Mouse (Mus musculus) hindbrain, embryonic 13.5 days (tissue): ENCODE results near the gene Msn. TPM values are rescaled to one million over a fixed set of nuclear protein-coding genes. Genes with fewer than 3 reads are reported as not detected.
"Not testable (repeated sequence)": the region's sequence is repeated elsewhere in the genome, so short reads cannot be mapped to it uniquely, and the experiment has no call there.

Experiments used
- ATAC-seq: fragments of 200-750 bp; cut with Nextera tagmentation; 2 replicates; pipeline ENCODE4 v1.8.0; 2017; ENCODE audit warnings: moderate TSS enrichment; ENCODE audit not compliant: low FRiP score
- H3K27ac ChIP-seq: fragments of 300-500 bp; sonication (generic); 2 replicates; pipeline ENCODE4 v1.5.1; 2015; ENCODE audit warnings: inconsistent platforms, mild to moderate bottlenecking, moderate library complexity
- H3K27me3 ChIP-seq: fragments of 300-500 bp; sonication (generic); 2 replicates; pipeline ENCODE4 v1.6.1; 2015; ENCODE audit warnings: mild to moderate bottlenecking, inconsistent platforms
- H3K36me3 ChIP-seq: fragments of 300-500 bp; sonication (generic); 2 replicates; pipeline ENCODE4 v1.6.1; 2015; ENCODE audit warnings: mild to moderate bottlenecking, inconsistent platforms
- H3K4me1 ChIP-seq: fragments of 300-500 bp; sonication (generic); replicated peaks from 2 replicates; pipeline ENCODE4 v1.6.1; 2015; ENCODE audit warnings: inconsistent platforms
- H3K4me2 ChIP-seq: fragments of 300-500 bp; sonication (generic); 2 replicates; pipeline ENCODE4 v1.6.1; 2015; ENCODE audit warnings: inconsistent platforms, mild to moderate bottlenecking, moderate library complexity
- H3K4me3 ChIP-seq: fragments of 300-500 bp; sonication (generic); 2 replicates; pipeline ENCODE4 v1.5.1; 2015; ENCODE audit warnings: mild to moderate bottlenecking, inconsistent platforms
- H3K9ac ChIP-seq: fragments of 300-500 bp; sonication (generic); 2 replicates; pipeline ENCODE4 v1.6.1; 2015; ENCODE audit warnings: mild to moderate bottlenecking, inconsistent platforms
- H3K9me3 ChIP-seq: fragments of 300-500 bp; sonication (generic); 2 replicates; pipeline ENCODE4 v1.6.1; 2016; ENCODE audit warnings: inconsistent platforms
- WGBS: fragments of 180-500 bp; shearing (Covaris S2); methylation state at CpG from one replicate; pipeline ENCODE4 v1.1.7; 2015; 5-methylcytosine and 5-hydroxymethylcytosine counted together
- polyA plus RNA-seq: library from polyadenylated mRNA; unstranded; fragments of >200 nt; fragmentation: Nextera tagmentation; extraction: Ambion mirVana; gene quantifications from 2 replicates; pipeline ENCODE4 v1.2.1, GENCODE M21; 2015

Msn gene
- polyA plus RNA-seq, 1 experiment from 2014 or later = 48.9 TPM

DNA sequence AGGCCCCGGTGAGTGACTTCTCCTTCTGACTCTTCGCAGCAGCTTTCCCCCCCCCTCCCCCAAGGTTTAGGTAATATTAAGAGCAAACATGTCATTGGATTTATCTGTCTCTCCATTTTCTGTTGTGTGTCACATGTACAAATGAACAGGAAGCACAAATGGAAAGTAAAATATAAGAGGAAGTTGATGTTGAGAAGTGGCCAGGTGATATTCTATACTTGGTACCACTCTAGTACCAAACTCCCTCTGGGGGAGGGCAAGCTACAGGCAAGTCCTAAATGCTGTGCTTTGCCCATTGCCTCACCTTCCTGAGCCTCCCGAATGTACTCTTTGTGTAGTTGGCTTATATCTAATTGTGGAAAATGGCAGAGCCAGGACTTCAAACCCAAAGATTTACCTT, 62.1 kb downstream of the Msn start:
- Histone ChIP-seq H3K4me2 (no peak overlapping the region), H3K4me3 (no peak overlapping the region), H3K36me3 (no peaks in the 10 kb centered on the region), H3K9me3 (no peaks in the 10 kb centered on the region), H3K9ac (no peak overlapping the region), H3K27ac (no peak overlapping the region), H3K27me3 (no peaks in the 10 kb centered on the region), H3K4me1 (no peaks in the 10 kb centered on the region)
- 98% methylated on average over 3 of the region's 3 CpGs for WGBS
- ATAC-seq = no peak

DNA sequence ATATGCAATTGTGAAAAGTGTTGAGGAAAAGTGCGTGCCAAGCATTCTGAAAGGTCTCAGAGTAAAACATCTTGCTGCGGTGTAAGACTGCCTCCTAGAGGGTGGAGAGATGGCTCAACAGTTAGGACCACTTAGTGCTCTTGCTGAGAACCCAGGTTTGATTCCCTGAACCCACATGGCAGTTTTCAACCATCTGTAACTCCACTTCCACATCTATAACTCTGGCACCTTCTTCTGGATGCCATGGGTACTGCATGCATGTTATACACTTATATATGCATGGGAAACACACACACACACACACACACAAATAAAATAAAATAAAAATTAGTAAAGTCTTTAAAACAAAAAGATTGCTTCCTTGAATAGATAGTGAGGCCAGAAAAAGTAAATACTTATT, 66.7 kb downstream of the Msn start:
- Histone ChIP-seq H3K9ac (no peak overlapping the region), H3K27ac (no peak overlapping the region), H3K27me3 (no peaks in the 10 kb centered on the region), H3K4me2 (no peak overlapping the region), H3K4me3 (no peak overlapping the region), H3K4me1 (no peaks in the 10 kb centered on the region), H3K36me3 (no peaks in the 10 kb centered on the region), H3K9me3 (no peaks in the 10 kb centered on the region)
- no peak for ATAC-seq
- WGBS = 79% methylated on average over 2 of the region's 2 CpGs

- no peak for ATAC-seq
- Histone ChIP-seq H3K9ac (no peak overlapping the region), H3K4me2 (no peak overlapping the region), H3K4me1 (no peaks in the 10 kb centered on the region), H3K27ac (no peak overlapping the region), H3K36me3 (no peaks in the 10 kb centered on the region), H3K9me3 (no peaks in the 10 kb centered on the region), H3K4me3 (no peak overlapping the region), H3K27me3 (no peaks in the 10 kb centered on the region)
- 87% methylated on average over 2 of the region's 2 CpGs for WGBS
These were observed 76.0 kb downstream of the Msn start for GRCm38 (mm10) chrX:96171645-96172388.

- Histone ChIP-seq H3K4me2 (no peak overlapping the region), H3K27ac (no peak overlapping the region), H3K9ac (no peak overlapping the region), H3K36me3 (no peaks in the 10 kb centered on the region), H3K4me3 (no peak overlapping the region), H3K9me3 (no peaks in the 10 kb centered on the region), H3K27me3 (no peaks in the 10 kb centered on the region), H3K4me1 (no peaks in the 10 kb centered on the region)
- 0 out of 2 replicates have a peak, but pooled peaks have one; percentile 32 for ATAC-seq
- WGBS = 14% methylated on average over 1 of the region's 1 CpGs
These were observed 82.6 kb downstream of the Msn start for GRCm38 (mm10) chrX:96178437-96178836.

DNA sequence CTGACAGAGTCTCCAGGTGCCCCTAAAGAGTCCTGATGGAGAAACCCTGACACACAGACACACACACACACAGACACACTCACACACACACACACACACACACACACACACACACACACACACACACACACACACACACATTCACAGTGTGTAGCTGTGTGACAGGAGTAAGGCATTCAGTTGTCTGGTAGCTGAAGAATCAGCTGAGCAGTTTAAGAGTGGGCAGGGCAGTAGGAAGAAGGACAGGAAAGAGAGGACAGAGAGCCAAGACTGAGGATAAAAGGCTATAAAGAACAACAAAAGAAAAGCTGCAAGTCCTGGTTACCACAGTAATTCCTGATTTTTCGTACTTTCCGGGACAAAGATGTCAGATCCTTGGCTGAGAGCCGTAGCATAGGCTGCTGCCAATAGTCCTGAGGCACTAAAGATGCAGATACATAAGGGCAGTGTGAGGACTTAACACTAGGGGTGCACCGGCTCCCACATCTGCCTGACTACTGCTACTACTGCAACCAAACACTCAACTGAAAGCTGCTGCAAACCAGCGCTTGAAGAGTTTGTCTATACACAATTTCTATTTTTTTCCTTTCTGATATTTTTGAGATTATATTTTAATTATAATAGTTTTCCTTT, 88.4 kb downstream of the Msn start:
- H3K4me2 ChIP-seq = no peak overlapping the region
- no peaks in the 10 kb centered on the region for H3K27me3 ChIP-seq
- H3K4me1 ChIP-seq = no peaks in the 10 kb centered on the region
- no peaks in the 10 kb centered on the region for H3K9me3 ChIP-seq
- no peak overlapping the region for H3K9ac ChIP-seq
- H3K27ac ChIP-seq = no peak overlapping the region
- no peak for ATAC-seq
- H3K4me3 ChIP-seq = no peak overlapping the region
- WGBS = 79% methylated on average over 5 of the region's 5 CpGs
- no peaks in the 10 kb centered on the region for H3K36me3 ChIP-seq

GRCm38 (mm10) chrX:96205143-96205542, 109.3 kb downstream of the Msn start:
- H3K27ac ChIP-seq, H3K27me3 ChIP-seq, H3K4me1 ChIP-seq, H3K36me3 ChIP-seq, ATAC-seq, H3K4me2 ChIP-seq, H3K4me3 ChIP-seq, H3K9me3 ChIP-seq, H3K9ac ChIP-seq: not testable (repeated sequence)
- WGBS = 83% methylated on average over 3 of the region's 3 CpGs

DNA sequence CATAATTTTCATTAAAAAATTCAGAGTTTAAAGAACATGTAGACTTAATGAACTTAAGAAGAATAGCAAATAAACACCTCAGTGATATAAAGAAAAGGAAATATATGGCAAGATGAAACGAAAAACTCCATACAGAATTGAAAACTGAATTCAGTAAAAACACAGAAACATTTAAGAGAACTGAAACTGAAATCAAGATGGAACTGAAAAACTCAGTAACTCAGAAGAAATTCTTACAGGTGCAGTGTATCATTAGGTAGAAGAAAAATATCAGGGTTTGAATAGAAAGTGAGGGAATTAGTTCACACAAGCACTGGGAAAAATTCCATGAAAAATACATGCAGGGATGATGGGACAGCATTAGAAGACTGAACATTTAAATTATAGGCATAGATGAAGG, 111.0 kb downstream of the Msn start:
- WGBS = 66% methylated on average over 1 of the region's 1 CpGs
- no peaks in the 10 kb centered on the region for H3K27me3 ChIP-seq

DNA sequence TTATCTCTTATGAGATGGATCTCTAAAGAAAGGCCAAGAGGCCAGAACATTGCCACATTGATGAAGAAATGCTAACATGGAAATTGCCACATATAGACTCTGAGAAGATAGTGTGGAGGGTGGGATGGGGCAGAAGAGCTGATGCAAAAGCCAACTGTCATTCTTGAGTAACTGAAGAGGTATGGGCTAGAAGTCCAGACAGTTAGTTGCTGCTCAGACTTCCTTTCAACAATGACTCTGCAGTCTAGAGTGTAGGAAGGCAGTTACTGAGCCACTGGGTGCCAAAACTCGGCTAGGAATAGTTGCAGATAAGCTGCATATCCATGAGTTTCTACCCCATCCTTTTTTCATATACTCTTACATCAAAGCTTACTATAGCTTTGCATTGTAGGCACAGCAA, 122.2 kb downstream of the Msn start:
- WGBS = 70% methylated on average over 1 of the region's 1 CpGs
- Histone ChIP-seq H3K36me3 (no peaks in the 10 kb centered on the region), H3K27ac (no peak overlapping the region), H3K9ac (no peak overlapping the region), H3K4me2 (no peak overlapping the region), H3K9me3 (no peaks in the 10 kb centered on the region), H3K4me3 (no peak overlapping the region), H3K27me3 (no peaks in the 10 kb centered on the region), H3K4me1 (no peaks in the 10 kb centered on the region)
- no peak for ATAC-seq

More for the DNA sequence above, 111.0 kb downstream of the Msn start:
- Histone ChIP-seq H3K4me2 (no peak overlapping the region), H3K9me3 (no peaks in the 10 kb centered on the region), H3K4me3 (no peak overlapping the region), H3K27ac (no peak overlapping the region), H3K36me3 (no peaks in the 10 kb centered on the region), H3K9ac (no peak overlapping the region), H3K4me1 (no peaks in the 10 kb centered on the region)
- no peak for ATAC-seq

Other genes starting within 250 kb of the Msn start
- gene Las1l, start 139.1 kb upstream of the Msn start, polyA plus RNA-seq = 97.7 and 105 TPM in 2 replicates
- gene Vsig4, start 197.4 kb downstream of the Msn start, polyA plus RNA-seq = not detected in 2 replicates